Comparison of ENCODE assay signal across 11 mouse cellular contexts in genomic region chr2:18343464-18343863, GRCm38 (mm10). TPM values are rescaled to one million over a fixed set of nuclear protein-coding genes. Genes with fewer than 3 reads are reported as not detected.
DNase-seq lines count a peak whose midpoint lies in the region; ATAC-seq and TF ChIP-seq lines count a peak whose summit lies in the region.
"Had no signal": no experiment of that assay in that cellular context is flagged by ENCODE, and none has a peak within 500 bp of the region (broad histone marks: within the 10 kb centered on the region; RNA-seq: fewer than 3 reads in every experiment).

No protein-coding gene starts in this region.

- intact Hi-C loops in gastrocnemius, postnatal 36 days (cut with DNase I): loop anchor here (5.0 to 10.0 kb wide), 2 partner anchors 316 to 699 kb away; no protein-coding TSS in a partner anchor
- intact Hi-C loops in gastrocnemius, postnatal 14 days (cut with DNase I; ENCODE audit: low total_unique reads): no loop called here

- no peaks in the 10 kb centered on the region for H3K9me3 ChIP-seq in liver, embryonic 12.5 days (replicated peaks)
- no peaks in the 10 kb centered on the region for H3K9me3 ChIP-seq in midbrain, postnatal 0 days (ENCODE audit: low read length)
- H3K9me3 ChIP-seq: heart, embryonic 13.5 days; limb, embryonic 12.5 days had no signal

- no peak overlapping the region for H3K27ac ChIP-seq in liver, adult 2 months (replicated peaks; ENCODE audit: insufficient read depth, low read depth, low read length)
- no peak overlapping the region for H3K27ac ChIP-seq in liver, embryonic 12.5 days
- H3K27ac ChIP-seq in midbrain, postnatal 0 days (ENCODE audit: low read depth, low read length): no peak overlapping the region
- H3K27ac ChIP-seq: heart, embryonic 13.5 days; limb, embryonic 12.5 days had no signal

- TF ChIP-seq CTCF in liver, adult 2 months (IDR thresholded peaks at IDR 0.05; ENCODE audit: low read depth, low read length): 0 out of 2 replicates have a peak, but pooled peaks have one; percentile 10
- TF ChIP-seq CTCF in midbrain, postnatal 0 days (IDR thresholded peaks at IDR 0.05): peak; percentile 74

- H3K4me2 ChIP-seq in liver, embryonic 12.5 days: no peak overlapping the region
- H3K4me2 ChIP-seq in midbrain, postnatal 0 days (ENCODE audit: low read depth, low read length, poor library complexity, severe bottlenecking): no peak overlapping the region
- H3K4me2 ChIP-seq: heart, embryonic 13.5 days; limb, embryonic 12.5 days had no signal

- no peak for DNase-seq in liver, adult 2 months (ENCODE audit: extremely low read depth, low read depth, low spot score)
- peak; percentile 42 for DNase-seq in NIH3T3 (ENCODE audit: low read depth)
- peak; percentile 45 for DNase-seq in embryo, embryonic 10.5 days (ENCODE audit: low spot score)
- peak; percentile 49 for DNase-seq in midbrain, postnatal 0 days (ENCODE audit: low spot score)
- no peak for DNase-seq in right cerebral cortex, postnatal 14 days
- DNase-seq in gastrocnemius, postnatal 36 days: no peak
- no peak for DNase-seq in gastrocnemius, postnatal 14 days
- DNase-seq: right cerebral cortex, adult 18-20 months had no signal

- ATAC-seq in liver, embryonic 12.5 days: no peak
- no peak for ATAC-seq in midbrain, postnatal 0 days (ENCODE audit: low FRiP score)

- TF ChIP-seq POLR2A in liver, adult 2 months (IDR thresholded peaks at IDR 0.05; ENCODE audit: extremely low read depth, insufficient read depth, low read length): no peak

- WGBS in liver, adult 2 months: 69% methylated on average over 2 of the region's 2 CpGs
- 69% methylated on average over 2 of the region's 2 CpGs for WGBS in liver, embryonic 12.5 days (ENCODE audit: insufficient replicate concordance)
- WGBS in midbrain, postnatal 0 days: 44% methylated on average over 2 of the region's 2 CpGs

- no peaks in the 10 kb centered on the region for H3K4me1 ChIP-seq in liver, adult 2 months (ENCODE audit: control insufficient read depth, insufficient read depth, low read length)
- no peaks in the 10 kb centered on the region for H3K4me1 ChIP-seq in liver, embryonic 12.5 days
- H3K4me1 ChIP-seq in midbrain, postnatal 0 days (ENCODE audit: insufficient read depth, low read length): no peaks in the 10 kb centered on the region
- H3K4me1 ChIP-seq: heart, embryonic 13.5 days; limb, embryonic 12.5 days had no signal

- H3K4me3 ChIP-seq in liver, adult 2 months (ENCODE audit: insufficient read depth, low read depth, low read length): no peak overlapping the region
- no peak overlapping the region for H3K4me3 ChIP-seq in liver, embryonic 12.5 days
- H3K4me3 ChIP-seq in midbrain, postnatal 0 days (ENCODE audit: low read depth, low read length): no peak overlapping the region
- H3K4me3 ChIP-seq: heart, embryonic 13.5 days; limb, embryonic 12.5 days had no signal

- no peaks in the 10 kb centered on the region for H3K27me3 ChIP-seq in liver, adult 2 months (ENCODE audit: control insufficient read depth, insufficient read depth, low read length)
- H3K27me3 ChIP-seq in liver, embryonic 12.5 days (replicated peaks): no peaks in the 10 kb centered on the region
- H3K27me3 ChIP-seq in midbrain, postnatal 0 days (ENCODE audit: insufficient read depth, low read length): no peaks in the 10 kb centered on the region
- H3K27me3 ChIP-seq: heart, embryonic 13.5 days; limb, embryonic 12.5 days had no signal

- H3K9ac ChIP-seq in liver, adult 2 months (ENCODE audit: low read depth, low read length): no peak overlapping the region
- H3K9ac ChIP-seq in liver, embryonic 12.5 days: no peak overlapping the region
- H3K9ac ChIP-seq in midbrain, postnatal 0 days (replicated peaks; ENCODE audit: low read length, poor library complexity, severe bottlenecking): no peak overlapping the region
- H3K9ac ChIP-seq: heart, embryonic 13.5 days; limb, embryonic 12.5 days had no signal

- H3K36me3 ChIP-seq in liver, adult 2 months (ENCODE audit: control insufficient read depth, insufficient read depth, low read length): no peaks in the 10 kb centered on the region
- no peaks in the 10 kb centered on the region for H3K36me3 ChIP-seq in liver, embryonic 12.5 days
- no peaks in the 10 kb centered on the region for H3K36me3 ChIP-seq in midbrain, postnatal 0 days (ENCODE audit: insufficient read depth, low read length)
- H3K36me3 ChIP-seq: heart, embryonic 13.5 days; limb, embryonic 12.5 days had no signal

- H3K79me2 ChIP-seq in liver, adult 2 months (ENCODE audit: control insufficient read depth, insufficient read depth, low read length): no peaks in the 10 kb centered on the region; the same call in 1 of the 2 replicates

RNA-seq across cellular contexts. Expression of gene Dnajc1, which starts 49.2 kb away (rescaled TPM):
- 17.2 and 17.7 TPM in 2 replicates for total RNA-seq in liver, adult 2 months (2014; rRNA removed)
- polyA plus RNA-seq in liver, adult 2 months (2012; rRNA removed): 9.3 and 13.5 TPM in 2 replicates
- polyA plus RNA-seq in liver, embryonic 12.5 days (2016; fragmentation: Nextera tagmentation; extraction: Ambion mirVana): 14.2 and 15.0 TPM in 2 replicates
- total RNA-seq in midbrain, postnatal 0 days (2014; rRNA removed): 14.4 and 28.3 TPM in 2 replicates
- polyA plus RNA-seq in midbrain, postnatal 0 days (2015; fragmentation: Nextera tagmentation; extraction: Ambion mirVana): 16.5 and 19.1 TPM in 2 replicates
- 10 to 100 TPM in 1 of 2 experiments, 1 to 10 TPM in 1; 8.7 to 10.0 TPM for total RNA-seq in gastrocnemius, postnatal 36 days (2021)
- 10 to 100 TPM; 12.2 to 13.5 TPM for total RNA-seq in gastrocnemius, postnatal 14 days (2021)

Comparison
In these comparisons a context has a peak if more than half of its experiments do, and no peak if none do; other contexts are left out.
1. DNase-seq: peak in NIH3T3 (single experiment), embryo, embryonic 10.5 days (single experiment) and midbrain, postnatal 0 days (single experiment); none in liver, adult 2 months (single experiment), right cerebral cortex, postnatal 14 days (single experiment), gastrocnemius, postnatal 36 days (0 of 2) and gastrocnemius, postnatal 14 days (single experiment).